Mouse (Mus musculus) CH12.LX (cell line): Measurements from ENCODE around the gene Phldb1. TPM values are rescaled to one million over a fixed set of nuclear protein-coding genes. Genes with fewer than 3 reads are reported as not detected.

ENCODE experiments used
- DNase-seq: peaks from one replicate; pipeline ENCODE4 v3.0.0-alpha.2; 2013; ENCODE audit errors: extremely low read depth
- H3K27ac ChIP-seq: 2 replicates; pipeline ENCODE4 v1.5.1; 2012; ENCODE audit warnings: low read depth, mild to moderate bottlenecking, control low read depth, moderate library complexity; ENCODE audit not compliant: insufficient read depth
- H3K27me3 ChIP-seq: replicated peaks from 2 replicates; pipeline ENCODE3; 2012; ENCODE audit warnings: inconsistent platforms
- H3K36me3 ChIP-seq, 2 experiments: replicated peaks in 1 of 2; 2 replicates each; pipeline versions ENCODE3 to v1.6.1; 2012; ENCODE audit warnings: inconsistent platforms in 1 of 2, low read length in 1 of 2, mild to moderate bottlenecking in 1 of 2, mixed read lengths in 1 of 2, moderate library complexity in 1 of 2; ENCODE audit not compliant: control insufficient read depth in 1 of 2, insufficient read depth in 1 of 2
- H3K4me1 ChIP-seq, 2 experiments: 2 replicates each; pipeline ENCODE4 v1.6.1; 2012; ENCODE audit warnings: inconsistent platforms in 1 of 2, moderate library complexity in 1 of 2; ENCODE audit not compliant: insufficient read depth in 2 of 2, control insufficient read depth in 1 of 2
- H3K4me2 ChIP-seq: 2 replicates; pipeline ENCODE4 v1.6.1; 2012; ENCODE audit warnings: low read depth, mild to moderate bottlenecking, control low read depth; ENCODE audit not compliant: poor library complexity, insufficient read depth, severe bottlenecking
- H3K4me3 ChIP-seq, 3 experiments: fragments of 150-350 bp in 1 of 3; sonication (generic) in 1 of 3; replicated peaks in 1 of 3; 2 replicates each; pipeline versions ENCODE3 to v1.5.1; 2011 to 2012; ENCODE audit warnings: low read depth in 2 of 3, low read length in 2 of 3, mild to moderate bottlenecking in 2 of 3, moderate library complexity in 2 of 3, control low read depth in 1 of 3, improper control_type of control experiment in 1 of 3, inconsistent platforms in 1 of 3, mixed read lengths in 1 of 3; ENCODE audit not compliant: poor library complexity in 1 of 3
- H3K79me2 ChIP-seq: replicated peaks from 2 replicates; pipeline ENCODE4 v1.6.1; 2012; ENCODE audit warnings: mild to moderate bottlenecking, moderate library complexity; ENCODE audit not compliant: control insufficient read depth, poor library complexity, insufficient read depth, severe bottlenecking; ENCODE audit errors: extremely low read depth
- H3K9ac ChIP-seq: 2 replicates; pipeline ENCODE4 v1.6.1; 2012; ENCODE audit warnings: low read depth, mild to moderate bottlenecking, control low read depth, moderate library complexity; ENCODE audit not compliant: insufficient read depth
- H3K9me3 ChIP-seq: replicated peaks from 2 replicates; pipeline ENCODE3; 2012; ENCODE audit warnings: low read length, inconsistent platforms, mixed read lengths
- BHLHE40 ChIP-seq: IDR thresholded peaks from 2 replicates; pipeline ENCODE4 v1.6.1; 2011; ENCODE audit warnings: mild to moderate bottlenecking, low read depth, low read length, improper control_type of control experiment
- CTCF ChIP-seq, 2 experiments: IDR thresholded peaks in 1 of 2; conservative IDR thresholded peaks in 1 of 2; 2 replicates each; pipeline ENCODE4 v1.5.1; 2011 to 2012; ENCODE audit warnings: low read depth in 2 of 2, low read length in 2 of 2, improper control_type of control experiment in 1 of 2, inconsistent platforms in 1 of 2, mild to moderate bottlenecking in 1 of 2, moderate library complexity in 1 of 2
- E2F4 ChIP-seq: IDR thresholded peaks from 2 replicates; pipeline ENCODE4 v1.6.1; 2011; ENCODE audit warnings: low read depth, low read length, improper control_type of control experiment; ENCODE audit not compliant: insufficient replicate concordance
- EP300 ChIP-seq: IDR thresholded peaks from 2 replicates; pipeline ENCODE4 v1.6.1; 2011; ENCODE audit warnings: low read length, improper control_type of control experiment
- ETS1 ChIP-seq: conservative IDR thresholded peaks from 2 replicates; pipeline ENCODE4 v1.6.1; 2012; ENCODE audit warnings: low read depth, mild to moderate bottlenecking, inconsistent platforms, low read length, improper control_type of control experiment, moderate library complexity
- HCFC1 ChIP-seq: IDR thresholded peaks from 2 replicates; pipeline ENCODE4 v1.6.1; 2012; ENCODE audit warnings: low read depth, mild to moderate bottlenecking, inconsistent platforms, low read length, improper control_type of control experiment
- IRF4 ChIP-seq: IDR thresholded peaks from 2 replicates; pipeline ENCODE4 v1.6.1; 2014; ENCODE audit warnings: low read depth, mild to moderate bottlenecking, inconsistent platforms, low read length, improper control_type of control experiment
- MAFK ChIP-seq: IDR thresholded peaks from 2 replicates; pipeline ENCODE4 v1.6.1; 2011; ENCODE audit warnings: low read length, improper control_type of control experiment; ENCODE audit not compliant: insufficient replicate concordance
- MAX ChIP-seq: IDR thresholded peaks from 2 replicates; pipeline ENCODE4 v1.6.1; 2011; ENCODE audit warnings: low read length, improper control_type of control experiment
- MAZ ChIP-seq: IDR thresholded peaks from 2 replicates; pipeline ENCODE4 v1.6.1; 2012; ENCODE audit warnings: low read depth, mild to moderate bottlenecking, inconsistent platforms, low read length, improper control_type of control experiment, moderate library complexity
- MXI1 ChIP-seq: IDR thresholded peaks from 2 replicates; pipeline ENCODE4 v1.6.1; 2011; ENCODE audit warnings: mild to moderate bottlenecking, low read depth, low read length, improper control_type of control experiment
- MYC ChIP-seq: IDR thresholded peaks from 2 replicates; pipeline ENCODE4 v1.6.1; 2011; ENCODE audit warnings: low read depth, mild to moderate bottlenecking, improper control_type of control experiment, low read length
- NELFE ChIP-seq: IDR thresholded peaks from 2 replicates; pipeline ENCODE4 v1.6.1; 2011; ENCODE audit warnings: low read depth, low read length, improper control_type of control experiment
- SIN3A ChIP-seq: IDR thresholded peaks from 2 replicates; pipeline ENCODE4 v1.6.1; 2012; ENCODE audit warnings: low read length, improper control_type of control experiment, inconsistent platforms
- SMC3 ChIP-seq: IDR thresholded peaks from 2 replicates; pipeline ENCODE4 v1.6.1; 2011; ENCODE audit warnings: low read depth, low read length, improper control_type of control experiment
- TBP ChIP-seq: conservative IDR thresholded peaks from 2 replicates; pipeline ENCODE4 v1.6.1; 2011; ENCODE audit warnings: low read depth, low read length, improper control_type of control experiment
- TCF12 ChIP-seq: IDR thresholded peaks from 2 replicates; pipeline ENCODE4 v1.6.1; 2014; ENCODE audit warnings: low read depth, mild to moderate bottlenecking, inconsistent platforms, low read length, improper control_type of control experiment
- USF2 ChIP-seq: conservative IDR thresholded peaks from 2 replicates; pipeline ENCODE4 v1.6.1; 2011; ENCODE audit warnings: low read depth, low read length, improper control_type of control experiment
- ZKSCAN1 ChIP-seq: IDR thresholded peaks from 2 replicates; pipeline ENCODE4 v1.6.1; 2012; ENCODE audit warnings: low read depth, inconsistent platforms, low read length, improper control_type of control experiment, borderline replicate concordance
- ZMIZ1 ChIP-seq: IDR thresholded peaks from 2 replicates; pipeline ENCODE4 v1.6.1; 2012; ENCODE audit warnings: low read depth, mild to moderate bottlenecking, inconsistent platforms, low read length, improper control_type of control experiment
- ZNF384 ChIP-seq: IDR thresholded peaks from 2 replicates; pipeline ENCODE4 v1.6.1; 2012; ENCODE audit warnings: low read depth, low read length, improper control_type of control experiment, inconsistent platforms
- dilution Hi-C: fragments of 300-500 bp; cut with MboI; formaldehyde crosslinking; loops from 2 replicates; pipeline ENCODE4 v1.14.3; 2020; ENCODE audit warnings: low sequenced_read_pairs; ENCODE audit not compliant: extremely low pct_unique_long_range_greater_than_20kb, extremely low pct_ligation_motif_present
- in situ Hi-C: fragments of 300-500 bp; cut with MboI; formaldehyde crosslinking; loops from 3 replicates; pipeline ENCODE4 v1.14.3; 2019; ENCODE audit warnings: low sequenced_read_pairs, low pct_ligation_motif_present, low pct_unique_long_range_greater_than_20kb, mixed read lengths
- polyA plus RNA-seq: library from polyadenylated mRNA; unstranded; fragments of >175 nt; gene quantifications from 2 replicates; pipeline ENCODE4 v1.2.1, GENCODE M21; 2012; ENCODE audit warnings: low read depth; ENCODE audit not compliant: insufficient read length
- total RNA-seq, 2 experiments: library from RNA; depleted of rRNA; stranded (reverse); fragments of 300-350 nt in 1 of 2; fragments of >200 nt in 1 of 2; gene quantifications; 2 replicates each; pipeline ENCODE4 v1.2.3; 2012 to 2014

The Phldb1 gene
- total and polyA plus RNA-seq, 3 experiments = 7.9 to 15.1 (median 14.6) TPM

GRCm38 (mm10) chr9:44723008-44723407 lies 12.0 kb downstream of the Phldb1 start:
- dilution Hi-C loops (no loop called here), in situ Hi-C loops (no loop called here)
- H3K4me1 ChIP-seq = peaks cover 17 to 61% of the 10 kb centered on the region in 2 experiments
- no peak overlapping the region for H3K4me2 ChIP-seq
- TF ChIP-seq TCF12 = no peak
- no peak for TF ChIP-seq IRF4
- no peak for TF ChIP-seq CTCF (conservative IDR thresholded peaks at IDR 0.05 in 1 of 2, IDR thresholded peaks at IDR 0.05 in 1 of 2; ENCODE audit: low read depth in 2 of 2, low read length in 2 of 2)
- TF ChIP-seq HCFC1 = no peak
- TF ChIP-seq USF2 = no peak
- TF ChIP-seq E2F4 = no peak
- no peak for TF ChIP-seq MAFK
- H3K27me3 ChIP-seq = no peaks in the 10 kb centered on the region
- no peak overlapping the region for H3K9ac ChIP-seq
- no peaks in the 10 kb centered on the region for H3K79me2 ChIP-seq
- no peak overlapping the region for H3K27ac ChIP-seq
- DNase-seq = no peak
- H3K36me3 ChIP-seq = peaks cover 0 to 12% of the 10 kb centered on the region in 2 experiments
- no peak overlapping the region for H3K4me3 ChIP-seq
- H3K9me3 ChIP-seq = no peaks in the 10 kb centered on the region

GRCm38 (mm10) chr9:44722575-44722974 lies 12.4 kb downstream of the Phldb1 start:
- Histone ChIP-seq H3K9ac (no peak overlapping the region), H3K27ac (no peak overlapping the region), H3K79me2 (no peaks in the 10 kb centered on the region), H3K9me3 (no peaks in the 10 kb centered on the region)
- in situ Hi-C loops = no loop called here
- TF ChIP-seq ZKSCAN1 = no peak
- no peak for TF ChIP-seq BHLHE40
- no peak for TF ChIP-seq MXI1
- TF ChIP-seq MAFK = no peak
- TF ChIP-seq TBP = no peak
- TF ChIP-seq TCF12 = no peak
- no peak for TF ChIP-seq EP300
- no peak for TF ChIP-seq SMC3
- TF ChIP-seq ETS1 = no peak
- TF ChIP-seq USF2 = no peak
- no peak for TF ChIP-seq SIN3A
- no peak for TF ChIP-seq MAZ
- TF ChIP-seq ZNF384 = no peak
- no peak for TF ChIP-seq MAX
- TF ChIP-seq MYC = no peak
- TF ChIP-seq NELFE = no peak
- no peak for TF ChIP-seq CTCF (conservative IDR thresholded peaks at IDR 0.05 in 1 of 2, IDR thresholded peaks at IDR 0.05 in 1 of 2; ENCODE audit: low read depth in 2 of 2, low read length in 2 of 2)
- TF ChIP-seq ZMIZ1 = no peak
- TF ChIP-seq, all 38 proteins: peak for 0
- dilution Hi-C loops = no loop called here
- H3K27me3 ChIP-seq = no peaks in the 10 kb centered on the region
- DNase-seq = no peak
- no peak overlapping the region for H3K4me2 ChIP-seq
- H3K4me1 ChIP-seq = peaks cover 17 to 65% of the 10 kb centered on the region in 2 experiments
- H3K4me3 ChIP-seq = no peak overlapping the region
- peaks cover 0 to 16% of the 10 kb centered on the region in 2 experiments for H3K36me3 ChIP-seq
